Mouse (Mus musculus) C2C12 (cell line): ENCODE data around the gene Hectd3. TPM values are rescaled to one million over a fixed set of nuclear protein-coding genes. Genes with fewer than 3 reads are reported as not detected.

Experiments
- H3K27me3 ChIP-seq: one replicate; pipeline ENCODE4 v1.6.1; 2011; ENCODE audit not compliant: control insufficient read depth, insufficient read depth, insufficient read length
- H3K36me3 ChIP-seq: one replicate; pipeline ENCODE4 v1.6.1; 2011; ENCODE audit not compliant: control insufficient read depth, insufficient read depth
- H3K4me3 ChIP-seq: one replicate; pipeline ENCODE4 v1.5.1; 2011; ENCODE audit warnings: mild to moderate bottlenecking, control low read depth; ENCODE audit not compliant: poor library complexity, insufficient read depth, severe bottlenecking
- H3K79me2 ChIP-seq: one replicate; pipeline ENCODE4 v1.6.1; 2011; ENCODE audit not compliant: control insufficient read depth, insufficient read depth
- H3K79me3 ChIP-seq: one replicate; pipeline ENCODE4 v1.6.1; 2011; ENCODE audit warnings: low read depth, control low read depth
- H3ac ChIP-seq: one replicate; pipeline ENCODE3; 2011; ENCODE audit warnings: low read depth; ENCODE audit not compliant: control insufficient read depth, insufficient read length
- CEBPB ChIP-seq: IDR thresholded peaks from one replicate; pipeline ENCODE4 v1.6.1; 2011; ENCODE audit warnings: low read depth, mild to moderate bottlenecking, control low read depth, moderate library complexity
- CTCF ChIP-seq: IDR thresholded peaks from one replicate; pipeline ENCODE4 v1.5.1; 2011; ENCODE audit not compliant: control insufficient read depth, insufficient read depth, insufficient read length
- FOSL1 ChIP-seq: IDR thresholded peaks from one replicate; pipeline ENCODE4 v1.8.0; 2011; ENCODE audit warnings: mild to moderate bottlenecking, low read length; ENCODE audit not compliant: poor library complexity, insufficient read depth, severe bottlenecking
- MAX ChIP-seq: IDR thresholded peaks from one replicate; pipeline ENCODE4 v1.6.1; 2011; ENCODE audit warnings: mild to moderate bottlenecking, control low read depth
- MYOD1 ChIP-seq: IDR thresholded peaks from one replicate; pipeline ENCODE4 v1.6.1; 2011; ENCODE audit warnings: low read depth; ENCODE audit not compliant: control insufficient read depth, insufficient read length
- MYOG ChIP-seq: IDR thresholded peaks from one replicate; pipeline ENCODE4 v1.6.1; 2011; ENCODE audit not compliant: control insufficient read depth, insufficient read length; ENCODE audit errors: extremely low read depth
- USF1 ChIP-seq: IDR thresholded peaks from one replicate; pipeline ENCODE4 v1.6.1; 2011; ENCODE audit warnings: low read depth, mild to moderate bottlenecking, control low read depth, moderate library complexity
- polyA plus RNA-seq: library from polyadenylated mRNA; unstranded; fragments of >200 nt; fragmentation: generic; extraction: Trizol; gene quantifications from one replicate; pipeline ENCODE4 v1.2.1, GENCODE M21; 2012; ENCODE audit warnings: missing spikeins

Gene Hectd3
- polyA plus RNA-seq, 1 experiment = 13.3 TPM

DNA sequence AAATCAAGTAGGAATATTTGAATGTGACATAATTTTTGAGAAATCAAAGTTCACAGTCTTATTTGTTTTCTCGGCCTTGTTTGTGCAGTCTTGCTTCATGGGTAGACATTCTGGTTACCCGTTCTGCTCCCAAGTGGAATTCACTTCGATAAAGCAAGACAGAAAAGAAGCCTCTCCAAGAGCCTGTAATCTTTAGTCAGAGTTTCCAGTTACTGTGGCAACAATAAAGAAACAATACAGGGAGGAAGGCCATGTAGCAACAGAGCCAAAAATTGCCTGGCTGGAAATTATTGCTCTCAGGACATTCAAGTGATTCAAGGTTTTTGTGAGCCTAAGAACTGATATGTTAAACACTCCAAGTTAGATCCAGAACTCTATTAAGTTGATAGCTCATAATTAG, 53.7 kb downstream of the Hectd3 start:
- Histone ChIP-seq H3K4me3 (no peak overlapping the region), H3K79me3 (no peaks in the 10 kb centered on the region), H3K27me3 (no peaks in the 10 kb centered on the region), H3ac (no peak overlapping the region), H3K36me3 (peaks cover 19% of the 10 kb centered on the region), H3K79me2 (peaks cover 4% of the 10 kb centered on the region)
- no peak for TF ChIP-seq CEBPB
- TF ChIP-seq MYOD1 = no peak
- no peak for TF ChIP-seq FOSL1
- TF ChIP-seq USF1 = no peak
- TF ChIP-seq MYOG = no peak
- TF ChIP-seq MAX = no peak
- TF ChIP-seq CTCF = no peak

DNA sequence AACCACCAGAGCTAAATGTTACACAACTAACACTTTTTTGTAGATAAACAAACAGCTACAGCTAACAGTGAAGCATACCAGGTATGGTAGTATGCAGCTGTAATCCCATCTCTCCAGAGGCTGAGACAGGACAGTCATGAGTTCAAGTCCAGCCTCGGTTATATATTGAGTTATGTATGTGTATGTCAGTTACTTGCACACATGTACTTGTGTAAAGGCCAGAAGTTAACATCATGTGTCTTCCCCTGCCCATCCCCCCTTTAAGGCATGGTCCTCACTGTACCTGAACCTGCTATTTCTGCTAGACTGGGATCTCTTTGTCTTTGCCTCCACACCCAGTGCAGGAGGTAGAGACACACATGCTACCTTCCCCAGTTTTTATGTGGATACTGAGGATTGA, 54.4 kb downstream of the Hectd3 start:
- H3K79me2 ChIP-seq = peaks cover 4% of the 10 kb centered on the region
- H3K27me3 ChIP-seq = no peaks in the 10 kb centered on the region
- TF ChIP-seq CTCF (no peak), USF1 (no peak), MYOG (no peak), MAX (no peak), CEBPB (no peak), MYOD1 (no peak), FOSL1 (no peak)
- H3ac ChIP-seq = no peak overlapping the region
- no peak overlapping the region for H3K4me3 ChIP-seq
- H3K79me3 ChIP-seq = no peaks in the 10 kb centered on the region
- peaks cover 19% of the 10 kb centered on the region for H3K36me3 ChIP-seq

DNA sequence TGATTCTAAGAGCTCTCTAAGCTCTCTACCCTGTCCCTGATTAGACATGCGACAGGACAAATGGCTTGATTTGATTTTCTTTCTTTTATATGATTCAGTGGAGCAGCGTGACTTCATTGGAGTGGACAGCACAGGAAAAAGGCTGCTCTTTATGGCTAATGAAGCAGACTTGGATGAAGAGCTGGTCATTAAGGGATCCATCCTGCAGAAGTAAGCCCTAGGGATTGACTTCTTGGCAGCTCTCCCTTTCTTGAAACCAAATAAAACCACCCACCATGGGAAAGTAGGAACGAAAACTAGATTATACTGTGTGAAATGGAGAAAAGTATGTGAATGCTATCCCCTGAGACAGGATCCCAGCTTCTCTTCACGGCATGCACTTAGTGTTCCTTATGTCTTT, 57.5 kb downstream of the Hectd3 start:
- H3K79me3 ChIP-seq = no peaks in the 10 kb centered on the region
- H3ac ChIP-seq = no peak overlapping the region
- H3K36me3 ChIP-seq = peaks cover 14% of the 10 kb centered on the region
- H3K4me3 ChIP-seq = no peak overlapping the region
- no peak for TF ChIP-seq USF1
- TF ChIP-seq CTCF = no peak
- TF ChIP-seq MYOD1 = no peak
- no peak for TF ChIP-seq MYOG
- TF ChIP-seq CEBPB = no peak
- TF ChIP-seq MAX = no peak
- TF ChIP-seq FOSL1 = no peak
- H3K27me3 ChIP-seq = no peaks in the 10 kb centered on the region
- peaks cover 4% of the 10 kb centered on the region for H3K79me2 ChIP-seq

DNA sequence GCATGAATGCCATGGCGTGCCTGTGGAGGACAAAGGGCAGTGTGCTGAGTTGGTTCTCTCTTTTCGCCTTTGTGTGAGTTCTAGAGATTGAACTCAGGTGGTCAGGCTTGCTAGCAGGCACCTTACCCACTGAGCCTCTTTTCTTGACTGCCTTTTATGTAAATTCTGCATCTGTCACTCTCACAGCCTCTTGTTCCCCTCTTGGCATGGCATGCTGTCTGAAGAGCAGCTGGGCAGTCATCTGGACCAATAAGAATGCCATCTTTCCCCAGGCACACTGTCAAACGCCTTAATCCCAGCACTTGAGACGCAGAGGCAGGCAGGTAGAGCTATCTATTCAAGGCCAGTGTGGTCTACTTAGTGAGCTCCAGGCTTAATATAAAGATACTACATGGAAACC, 58.8 kb downstream of the Hectd3 start:
- H3K4me3 ChIP-seq = no peak overlapping the region
- TF ChIP-seq FOSL1 (no peak), MYOG (no peak), USF1 (no peak), CEBPB (no peak), MAX (no peak), CTCF (no peak), MYOD1 (no peak)
- no peak overlapping the region for H3ac ChIP-seq
- H3K27me3 ChIP-seq = no peaks in the 10 kb centered on the region
- no peaks in the 10 kb centered on the region for H3K79me3 ChIP-seq
- peaks cover under 1% of the 10 kb centered on the region for H3K79me2 ChIP-seq
- H3K36me3 ChIP-seq = peaks cover 14% of the 10 kb centered on the region

Other genes starting within 250 kb of the Hectd3 start
- 23.4 TPM for gene Toe1, start 187.7 kb upstream of the Hectd3 start, polyA plus RNA-seq
- gene Mutyh, start 187.6 kb upstream of the Hectd3 start, polyA plus RNA-seq = 6.3 TPM
- gene Hpdl, start 173.6 kb upstream of the Hectd3 start, polyA plus RNA-seq = 3.8 TPM
- 0.01 TPM for gene Zswim5, start 117.9 kb upstream of the Hectd3 start, polyA plus RNA-seq
- 50.7 TPM for gene Urod, start 904 bp upstream of the Hectd3 start, polyA plus RNA-seq
- 41.6 TPM for gene Eif2b3, start 24.1 kb downstream of the Hectd3 start, polyA plus RNA-seq
- 0.20 TPM for gene Ptch2, start 100.8 kb downstream of the Hectd3 start, polyA plus RNA-seq
- gene Btbd19, start 130.4 kb downstream of the Hectd3 start, polyA plus RNA-seq = 23.7 TPM
- gene Tctex1d4, start 131.5 kb downstream of the Hectd3 start, polyA plus RNA-seq = 0.12 TPM
- gene Plk3, start 138.6 kb downstream of the Hectd3 start, polyA plus RNA-seq = 15.2 TPM
- gene Rps8, start 160.9 kb downstream of the Hectd3 start, polyA plus RNA-seq = 3,482 TPM
- 49.2 TPM for gene Kif2c, start 187.3 kb downstream of the Hectd3 start, polyA plus RNA-seq